Mouse (Mus musculus): ENCODE data around the gene Pgpep1l.

Pgpep1l gene

GRCm38 (mm10) chr7:68213842-68214241 is 50.2 kb downstream of the Pgpep1l start:
- no peak for DNase-seq

DNA sequence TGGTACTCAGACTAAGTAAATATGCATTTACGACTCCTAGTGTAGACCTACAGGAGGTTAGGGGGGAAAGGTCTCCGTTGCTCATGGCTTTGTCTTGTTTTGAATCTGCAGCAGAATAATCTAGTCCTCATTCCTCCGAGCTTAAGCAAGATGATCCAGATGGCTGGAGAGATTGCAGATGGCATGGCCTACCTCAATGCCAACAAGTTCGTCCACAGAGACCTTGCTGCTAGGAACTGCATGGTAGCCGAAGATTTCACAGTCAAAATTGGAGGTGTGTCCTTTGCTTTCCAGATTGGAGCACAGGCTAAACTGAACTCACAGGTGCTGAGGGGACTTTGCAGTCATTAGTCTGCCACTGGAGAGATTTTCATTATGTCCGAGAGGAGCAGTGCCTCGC is 52.1 kb downstream of the Pgpep1l start:
- DNase-seq, result peak; percentile 45 to 64

DNA sequence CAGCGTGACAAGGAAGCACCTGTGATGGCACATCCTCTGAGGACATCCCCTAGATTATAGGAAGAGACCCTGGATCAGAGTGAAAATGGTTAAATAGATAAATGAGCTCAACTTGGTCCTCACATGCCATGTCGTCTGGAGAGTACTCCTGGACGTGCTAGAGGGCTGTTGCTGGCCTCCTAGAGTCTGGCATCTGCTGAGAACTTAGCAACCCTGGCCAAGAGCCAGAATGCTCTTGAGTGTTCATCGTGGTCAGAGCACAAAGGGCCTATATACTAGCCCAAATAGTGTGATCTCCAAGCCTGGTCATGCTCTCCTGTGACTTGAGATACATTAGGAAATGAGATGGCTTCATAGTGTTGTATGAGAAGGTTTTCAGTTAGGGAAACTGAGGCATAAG is 53.6 kb downstream of the Pgpep1l start:
- no peak for DNase-seq

GRCm38 (mm10) chr7:68209039-68209438 is 55.0 kb downstream of the Pgpep1l start:
- DNase-seq, result no peak

DNA sequence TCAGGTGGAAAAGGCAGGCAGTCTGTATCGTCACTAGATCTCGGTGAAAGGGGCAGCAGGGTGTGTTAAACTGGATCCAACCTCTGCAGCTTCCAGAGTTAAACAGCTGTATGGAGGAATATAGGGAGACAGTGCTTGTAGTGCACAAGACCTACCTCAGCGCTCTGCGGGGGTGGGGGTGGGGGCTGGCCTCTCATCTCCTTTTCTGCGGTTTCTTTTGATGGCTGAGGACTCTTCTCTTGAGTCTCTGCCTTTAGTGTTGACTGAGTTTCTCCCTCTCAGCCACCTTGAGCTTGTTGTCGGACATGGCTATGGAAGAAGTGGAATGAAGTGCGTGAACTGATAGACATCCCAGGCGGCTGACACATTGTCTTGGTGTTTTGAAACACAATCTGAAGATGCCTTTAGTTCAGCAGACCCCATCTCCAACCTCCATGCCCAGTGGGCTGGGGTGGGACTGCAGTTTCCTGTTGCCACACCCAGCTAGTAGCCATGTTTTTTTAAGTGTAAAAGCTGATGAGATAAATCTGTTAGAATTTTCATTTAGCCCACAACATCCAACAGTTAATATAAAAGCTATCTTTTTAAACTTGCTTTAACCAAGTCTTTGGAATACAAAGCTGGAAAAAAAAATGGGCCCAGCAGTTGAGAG is 58.1 kb downstream of the Pgpep1l start:
- no peak for DNase-seq

- no peak for DNase-seq
Measured at GRCm38 (mm10) chr7:68199609-68200008, 64.4 kb downstream of the Pgpep1l start.

DNA sequence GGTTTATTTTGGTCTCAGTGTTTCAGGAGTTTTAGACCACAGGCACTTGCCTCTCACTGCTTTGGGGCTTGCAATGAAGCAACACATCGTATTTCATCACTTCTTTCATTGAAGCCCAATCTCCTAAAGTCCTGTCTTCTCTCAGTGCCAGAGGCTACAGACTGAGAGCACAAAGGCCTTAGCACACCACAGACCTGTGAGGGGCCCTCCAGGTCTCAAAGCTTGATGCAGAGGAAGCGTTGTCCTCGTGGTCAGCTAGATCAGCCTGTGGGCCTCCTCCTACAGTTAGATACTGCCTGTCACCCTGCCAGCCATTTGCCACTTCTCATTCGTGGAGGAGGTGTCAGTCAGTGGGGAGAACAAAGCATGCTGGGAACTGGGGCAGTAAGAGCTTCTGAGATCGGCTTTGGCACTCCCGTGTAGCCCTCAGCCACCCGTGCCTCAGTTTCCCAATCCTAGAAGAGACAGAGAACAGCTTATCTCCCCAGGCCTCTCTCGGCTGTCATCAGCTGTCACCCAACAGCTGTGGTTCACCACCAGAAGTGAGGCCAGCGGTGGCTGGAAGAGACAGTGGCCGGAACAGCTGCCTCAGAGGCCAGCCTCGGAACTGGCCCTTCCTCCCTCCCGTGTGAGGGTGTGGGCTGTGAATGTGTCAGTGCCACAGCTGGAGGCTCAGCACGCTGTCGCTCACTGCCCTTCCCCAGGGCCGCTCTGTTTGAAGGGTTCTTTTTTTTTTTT is 69.9 kb downstream of the Pgpep1l start:
- no peak for DNase-seq

GRCm38 (mm10) chr7:68189691-68190456 is 74.2 kb downstream of the Pgpep1l start:
- peak in 1 of 2 experiments; percentile 31 for DNase-seq

- DNase-seq, result no peak
Measured at GRCm38 (mm10) chr7:68189211-68189610, 74.8 kb downstream of the Pgpep1l start.

Data from cerebellum, adult 18-20 months (tissue).